Mouse (Mus musculus) activated CD4-positive, CD25-positive, alpha-beta regulatory T cell, adult 9 weeks (primary cell): Measurements from ENCODE around the gene Ttc1. TPM values are rescaled to one million over a fixed set of nuclear protein-coding genes. Genes with fewer than 3 reads are reported as not detected.

Source experiments
- polyA plus RNA-seq: library from polyadenylated mRNA; unstranded; fragments of 100-300 nt; shearing (Covaris generic); gene quantifications from one replicate; pipeline ENCODE4 v1.2.1, GENCODE M21; 2017

Gene Ttc1
- polyA plus RNA-seq, result 74.4 TPM

DNA sequence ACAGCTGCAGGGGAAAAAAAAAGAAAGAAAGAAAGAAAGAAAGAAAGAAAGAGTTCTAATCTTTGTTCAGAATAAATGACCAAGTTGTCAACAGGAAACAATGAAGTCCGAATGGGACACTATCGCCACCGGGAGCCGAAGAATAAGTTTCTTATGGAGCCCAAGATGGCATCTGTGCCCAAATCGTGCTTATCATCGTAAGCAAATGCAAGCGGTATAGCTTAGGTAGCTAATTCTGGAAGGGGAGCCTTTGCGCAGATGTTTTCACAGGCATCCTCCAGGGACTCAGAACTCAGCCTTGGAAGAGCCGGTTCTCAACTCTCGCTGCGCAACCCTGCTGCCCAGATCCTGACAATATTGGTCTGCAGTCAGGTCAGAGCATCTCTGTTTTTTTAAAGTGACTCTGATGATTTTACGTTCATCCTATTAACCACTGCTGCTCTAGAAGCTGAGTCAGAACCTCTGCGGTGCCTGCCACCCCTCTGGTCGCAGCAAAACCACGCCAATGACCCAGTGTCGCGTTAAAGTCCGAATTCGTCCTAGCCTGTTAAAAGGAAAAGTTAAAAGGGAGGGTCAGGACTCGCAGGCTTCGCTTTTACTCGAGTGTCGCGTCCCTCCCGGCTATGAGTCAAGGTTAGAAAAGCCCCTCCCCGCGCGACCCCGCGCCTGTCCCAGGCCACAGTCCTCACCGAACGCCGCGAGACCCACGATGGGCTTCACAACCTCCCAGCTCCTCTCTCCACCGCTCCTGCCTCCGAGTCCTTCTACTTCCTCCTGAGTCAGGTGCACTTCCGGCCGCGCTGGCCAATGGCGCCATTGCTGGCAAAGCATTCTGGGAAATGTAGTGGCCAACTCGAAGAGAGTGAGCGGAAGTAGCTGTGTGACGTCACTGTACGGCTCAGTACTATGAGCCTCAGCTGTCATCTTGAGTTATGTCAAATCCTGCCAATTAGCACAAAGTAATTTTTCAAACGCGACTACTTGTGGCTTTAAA is at the start of gene Ttc1:
TSS of gene Ttc1 (minus strand) at position 776 of the 994 bp plus-strand sequence.

DNA sequence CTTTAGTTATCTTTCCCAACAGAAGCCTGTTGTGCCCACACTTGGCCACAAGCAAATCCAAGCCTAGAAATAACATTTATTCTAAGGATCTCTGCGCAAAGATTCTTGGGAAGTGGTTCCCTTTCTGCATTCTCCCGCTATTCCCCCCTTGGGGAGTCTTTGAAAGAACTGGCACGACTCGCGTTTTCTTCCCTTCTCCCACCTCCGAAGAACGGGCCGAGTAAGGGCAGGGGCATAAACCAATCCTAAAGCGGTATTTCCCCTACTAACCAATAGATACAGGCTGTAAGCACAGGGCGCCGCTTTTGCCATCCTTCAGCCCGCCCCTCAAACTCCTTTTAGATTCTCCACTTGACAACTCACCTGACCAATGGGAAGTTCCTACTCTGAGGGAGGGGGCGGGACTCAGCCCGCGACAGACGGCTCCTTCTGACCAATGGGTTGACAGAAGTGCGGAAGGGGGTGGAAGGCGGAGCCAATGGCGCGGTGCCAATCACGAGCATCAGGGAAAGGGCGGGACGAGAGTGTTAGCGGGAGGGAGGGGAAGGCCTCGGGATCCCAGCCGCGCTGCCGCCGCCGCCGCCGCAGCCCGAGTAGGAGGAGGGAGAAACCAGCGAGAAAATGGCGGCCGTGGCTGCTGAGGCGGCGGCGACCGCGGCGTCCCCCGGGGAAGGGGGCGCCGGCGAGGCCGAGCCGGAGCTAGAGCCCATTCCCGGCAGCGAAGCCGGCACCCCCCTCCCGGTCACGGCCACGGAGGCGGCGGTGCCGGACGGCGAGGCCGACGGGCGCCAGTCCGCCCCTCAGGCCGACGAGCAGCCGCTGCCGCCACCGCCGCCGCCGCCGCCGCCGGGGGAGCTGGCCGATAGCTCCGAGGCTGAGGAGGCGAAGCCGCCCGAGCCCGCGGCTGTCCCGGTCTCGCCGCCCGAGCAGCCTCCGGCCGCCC is 66.1 kb downstream of the Ttc1 start, which contains the start of gene Pwwp2a:
TSS of gene Pwwp2a (plus strand) at position 527 of the 943 bp plus-strand sequence.

Other genes with a start within 250 kb of the Ttc1 start
- gene Ccnjl, start 219.2 kb downstream of the Ttc1 start, polyA plus RNA-seq, result not detected
- not detected for gene 4933415A04Rik, start 161.0 kb downstream of the Ttc1 start, polyA plus RNA-seq
- gene Fabp6, start 146.5 kb downstream of the Ttc1 start, polyA plus RNA-seq, result not detected
- 15.0 TPM for gene Pwwp2a, start 66.0 kb downstream of the Ttc1 start, polyA plus RNA-seq
- gene Adra1b, start 153.2 kb upstream of the Ttc1 start, polyA plus RNA-seq, result not detected